Mouse (Mus musculus) forebrain, embryonic 14.5 days (tissue): ENCODE measurements around the gene Smc1a. TPM values are rescaled to one million over a fixed set of nuclear protein-coding genes. Genes with fewer than 3 reads are reported as not detected.

Experiments used
- ATAC-seq: fragments of 200-750 bp; cut with Nextera tagmentation; 2 replicates; pipeline ENCODE4 v1.8.0; 2017; ENCODE audit warnings: mild to moderate bottlenecking, moderate library complexity
- DNase-seq: peaks from one replicate; pipeline ENCODE4 v3.0.0-alpha.2; 2015; ENCODE audit warnings: low spot score
- H3K27ac ChIP-seq: fragments of 300-500 bp; sonication (generic); 2 replicates; pipeline ENCODE4 v1.5.1; 2014; ENCODE audit warnings: low read depth, mild to moderate bottlenecking, control low read depth, low read length, moderate library complexity
- H3K27me3 ChIP-seq: fragments of 300-500 bp; sonication (generic); replicated peaks from 2 replicates; pipeline ENCODE4 v1.6.1; 2014; ENCODE audit warnings: low read length, control low read depth, mixed read lengths; ENCODE audit not compliant: control insufficient read depth, insufficient read depth
- H3K36me3 ChIP-seq: fragments of 300-500 bp; sonication (generic); 2 replicates; pipeline ENCODE4 v1.6.1; 2014; ENCODE audit warnings: low read length, control low read depth; ENCODE audit not compliant: control insufficient read depth, insufficient read depth
- H3K4me1 ChIP-seq: fragments of 300-500 bp; sonication (generic); 2 replicates; pipeline ENCODE4 v1.6.1; 2014; ENCODE audit warnings: antibody characterized with exemption, low read length, control low read depth; ENCODE audit not compliant: control insufficient read depth, insufficient read depth
- H3K4me2 ChIP-seq: fragments of 300-500 bp; sonication (generic); 2 replicates; pipeline ENCODE4 v1.6.1; 2014; ENCODE audit warnings: mild to moderate bottlenecking, control low read depth, low read length
- H3K4me3 ChIP-seq: fragments of 300-500 bp; sonication (generic); 2 replicates; pipeline ENCODE4 v1.5.1; 2014; ENCODE audit warnings: low read depth, low read length, control low read depth
- H3K9ac ChIP-seq: fragments of 300-500 bp; sonication (generic); 2 replicates; pipeline ENCODE4 v1.6.1; 2014; ENCODE audit warnings: mild to moderate bottlenecking, low read length, control low read depth, moderate library complexity
- H3K9me3 ChIP-seq: fragments of 300-500 bp; sonication (generic); replicated peaks from 2 replicates; pipeline ENCODE4 v1.6.1; 2016; ENCODE audit warnings: low read length, control low read depth, mixed read lengths; ENCODE audit not compliant: control insufficient read depth
- WGBS: fragments of 180-500 bp; shearing (Covaris S2); extraction: QIAGEN DNeasy Blood & Tissue Kit; methylation state at CpG from one replicate; pipeline ENCODE4 v1.1.7; 2014; 5-methylcytosine and 5-hydroxymethylcytosine counted together
- polyA plus RNA-seq: library from polyadenylated mRNA; unstranded; fragments of >200 nt; fragmentation: Nextera tagmentation; extraction: Ambion mirVana; gene quantifications from 2 replicates; pipeline ENCODE4 v1.2.1, GENCODE M21; 2014

Smc1a gene
- polyA plus RNA-seq, 1 experiment from 2014 or later = 84.0 TPM

DNA sequence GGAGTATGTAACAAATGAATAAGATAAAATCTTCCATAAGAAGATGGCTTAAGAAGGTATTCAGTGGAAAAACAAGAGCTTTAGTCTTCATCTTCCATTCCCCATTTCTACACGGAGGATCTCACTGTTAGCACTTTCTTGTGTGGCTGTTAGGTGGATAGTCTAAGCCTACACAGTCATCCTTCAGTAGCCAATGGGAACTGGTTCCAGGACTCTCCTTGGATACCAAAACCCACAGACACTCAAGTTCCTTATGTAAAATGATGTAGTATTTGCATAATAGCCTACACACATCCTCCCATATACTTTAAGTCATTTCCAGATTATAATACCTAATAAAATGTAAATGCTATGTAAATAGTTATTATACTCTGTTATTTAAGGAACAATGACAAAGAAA is 81.3 kb downstream of the Smc1a start:
- Histone ChIP-seq H3K9ac (no peak overlapping the region), H3K36me3 (no peaks in the 10 kb centered on the region), H3K4me3 (no peak overlapping the region), H3K9me3 (no peaks in the 10 kb centered on the region), H3K27me3 (0 out of 2 replicates have a peak, but pooled peaks cover 17% of the 10 kb centered on the region), H3K27ac (no peak overlapping the region), H3K4me2 (no peak overlapping the region), H3K4me1 (no peaks in the 10 kb centered on the region)
- ATAC-seq = no peak
- no peak for DNase-seq
- WGBS = 42% methylated on average over 1 of the region's 1 CpGs

Other genes starting within 250 kb of the Smc1a start
- 58.5 and 85.7 TPM in 2 replicates for gene Huwe1, start 215.6 kb upstream of the Smc1a start, polyA plus RNA-seq
- 136 and 151 TPM in 2 replicates for gene Hsd17b10, start 14.6 kb upstream of the Smc1a start, polyA plus RNA-seq
- gene Ribc1, start 133 bp upstream of the Smc1a start, polyA plus RNA-seq = 3.3 and 3.4 TPM in 2 replicates
- gene Iqsec2, start 127.8 kb downstream of the Smc1a start, polyA plus RNA-seq = 4.6 and 5.5 TPM in 2 replicates
- gene Kdm5c, start 216.6 kb downstream of the Smc1a start, polyA plus RNA-seq = 19.0 and 25.6 TPM in 2 replicates